Mouse (Mus musculus): ENCODE data around the gene Olfr764-ps1. TPM values are rescaled to one million over a fixed set of nuclear protein-coding genes. Genes with fewer than 3 reads are reported as not detected.

Olfr764-ps1 gene
- total RNA-seq, 2 experiments from 2014 or later: not detected

Other genes with a start within 250 kb of the Olfr764-ps1 start
- 1 to 10 TPM in 1 of 2 experiments, under 1 TPM in 1; 0.92 to 2.6 TPM for gene Mmp19, start 249.0 kb downstream of the Olfr764-ps1 start, total RNA-seq (2021)
- 10 to 100 TPM; 19.1 to 20.0 TPM for gene Dnajc14, start 235.8 kb downstream of the Olfr764-ps1 start, total RNA-seq (2021)
- gene Tmem198b, start 235.5 kb downstream of the Olfr764-ps1 start, total RNA-seq (2021): 1 to 10 TPM; 2.9 to 3.2 TPM
- gene Sarnp, start 222.6 kb downstream of the Olfr764-ps1 start, total RNA-seq (2021): 10 to 100 TPM; 25.2 to 27.2 TPM
- 1 to 10 TPM; 3.4 to 3.5 TPM for gene Ormdl2, start 218.3 kb downstream of the Olfr764-ps1 start, total RNA-seq (2021)
- gene Gdf11, start 148.2 kb downstream of the Olfr764-ps1 start, total RNA-seq (2021): 1 to 10 TPM; 2.8 to 5.8 TPM
- 100 to 1,000 TPM in 1 of 2 experiments, 10 to 100 TPM in 1; 94.8 to 103 TPM for gene Cd63, start 138.9 kb downstream of the Olfr764-ps1 start, total RNA-seq (2021)
- gene Rdh5, start 117.0 kb downstream of the Olfr764-ps1 start, total RNA-seq (2021): 1 to 10 TPM; 3.5 to 4.1 TPM
- gene Bloc1s1, start 115.9 kb downstream of the Olfr764-ps1 start, total RNA-seq (2021): 100 to 1,000 TPM; 146 to 165 TPM
- 10 to 100 TPM; 47.9 to 60.1 TPM for gene Itga7, start 106.1 kb downstream of the Olfr764-ps1 start, total RNA-seq (2021)
- under 1 TPM in 1 of 2 experiments, not detected in 1; 0.28 TPM for gene Mettl7b, start 78.9 kb downstream of the Olfr764-ps1 start, total RNA-seq (2021)
- gene Olfr9, start 50.5 kb downstream of the Olfr764-ps1 start, total RNA-seq (2021): not detected
- gene Olfr763, start 29.1 kb downstream of the Olfr764-ps1 start, total RNA-seq (2021): not detected
- gene Olfr765, start 10.1 kb upstream of the Olfr764-ps1 start, total RNA-seq (2021): not detected
- not detected for gene Olfr766-ps1, start 29.1 kb upstream of the Olfr764-ps1 start, total RNA-seq (2021)
- not detected for gene Olfr767, start 43.0 kb upstream of the Olfr764-ps1 start, total RNA-seq (2021)
- gene Olfr768, start 59.5 kb upstream of the Olfr764-ps1 start, total RNA-seq (2021): not detected
- not detected for gene Olfr769, start 78.0 kb upstream of the Olfr764-ps1 start, total RNA-seq (2021)
- gene Olfr770, start 99.1 kb upstream of the Olfr764-ps1 start, total RNA-seq (2021): not detected
- not detected for gene Olfr771, start 124.9 kb upstream of the Olfr764-ps1 start, total RNA-seq (2021)
- not detected for gene Olfr772, start 138.0 kb upstream of the Olfr764-ps1 start, total RNA-seq (2021)
- gene Olfr773, start 147.5 kb upstream of the Olfr764-ps1 start, total RNA-seq (2021): not detected
- not detected for gene Olfr774, start 196.3 kb upstream of the Olfr764-ps1 start, total RNA-seq (2021)
- gene Olfr775, start 208.5 kb upstream of the Olfr764-ps1 start, total RNA-seq (2021): not detected
- gene Olfr776, start 219.2 kb upstream of the Olfr764-ps1 start, total RNA-seq (2021): not detected
- not detected for gene Olfr777, start 231.6 kb upstream of the Olfr764-ps1 start, total RNA-seq (2021)

Data from gastrocnemius, postnatal 36 days (tissue).